Mouse (Mus musculus) heart, postnatal 0 days (tissue): ENCODE results near the gene Ccdc172. TPM values are rescaled to one million over a fixed set of nuclear protein-coding genes. Genes with fewer than 3 reads are reported as not detected.

ENCODE experiments used
- ATAC-seq: fragments of 200-750 bp; cut with Nextera tagmentation; 2 replicates; pipeline ENCODE4 v1.8.0; 2017; ENCODE audit warnings: low read depth, moderate number of reproducible peaks, moderate library complexity; ENCODE audit not compliant: insufficient read depth
- DNase-seq: peaks from one replicate; pipeline ENCODE4 v3.0.0-alpha.2; 2016; ENCODE audit warnings: low spot score
- H3K27ac ChIP-seq: fragments of 300-500 bp; sonication (generic); 2 replicates; pipeline ENCODE4 v1.5.1; 2014; ENCODE audit warnings: low read depth, mild to moderate bottlenecking
- H3K27me3 ChIP-seq: fragments of 300-500 bp; sonication (generic); 2 replicates; pipeline ENCODE4 v1.6.1; 2014; ENCODE audit warnings: low read length, mixed read lengths; ENCODE audit not compliant: control insufficient read depth, insufficient read depth
- H3K36me3 ChIP-seq: fragments of 300-500 bp; sonication (generic); replicated peaks from 2 replicates; pipeline ENCODE4 v1.6.1; 2014; ENCODE audit warnings: low read length, mixed read lengths; ENCODE audit not compliant: control insufficient read depth, insufficient read depth
- H3K4me1 ChIP-seq: fragments of 300-500 bp; sonication (generic); 2 replicates; pipeline ENCODE4 v1.6.1; 2014; ENCODE audit warnings: antibody characterized with exemption; ENCODE audit not compliant: control insufficient read depth, insufficient read depth
- H3K4me2 ChIP-seq: fragments of 300-500 bp; sonication (generic); 2 replicates; pipeline ENCODE4 v1.6.1; 2014; ENCODE audit warnings: low read depth, mild to moderate bottlenecking, low read length, moderate library complexity
- H3K4me3 ChIP-seq: fragments of 300-500 bp; sonication (generic); 2 replicates; pipeline ENCODE4 v1.5.1; 2014; ENCODE audit warnings: low read depth, low read length
- H3K9ac ChIP-seq: fragments of 300-500 bp; sonication (generic); replicated peaks from 2 replicates; pipeline ENCODE4 v1.6.1; 2014; ENCODE audit warnings: low read depth, low read length, mixed read lengths
- H3K9me3 ChIP-seq: fragments of 300-500 bp; sonication (generic); replicated peaks from 2 replicates; pipeline ENCODE4 v1.6.1; 2016; ENCODE audit warnings: low read length; ENCODE audit not compliant: control insufficient read depth
- CTCF ChIP-seq: IDR thresholded peaks from 2 replicates; pipeline ENCODE4 v1.5.1; 2016; ENCODE audit warnings: antibody characterized with exemption, control low read depth, low read depth
- EP300 ChIP-seq: IDR thresholded peaks from 2 replicates; pipeline ENCODE4 v1.6.1; 2016; ENCODE audit warnings: antibody characterized with exemption, low read depth
- WGBS: fragments of 180-500 bp; shearing (Covaris S2); extraction: QIAGEN DNeasy Blood & Tissue Kit; methylation state at CpG from one replicate; pipeline ENCODE4 v1.1.7; 2014; 5-methylcytosine and 5-hydroxymethylcytosine counted together
- polyA plus RNA-seq: library from polyadenylated mRNA; unstranded; fragments of >200 nt; fragmentation: Nextera tagmentation; extraction: Ambion mirVana; gene quantifications from 2 replicates; pipeline ENCODE4 v1.2.1, GENCODE M21; 2015
- total RNA-seq: library from RNA; depleted of rRNA; stranded (reverse); fragments of >200 nt; gene quantifications from 2 replicates; pipeline ENCODE4 v1.2.3, GENCODE M21; 2014; ENCODE audit warnings: low replicate concordance

Gene Ccdc172
- total and polyA plus RNA-seq, 2 experiments from 2014 or later: not detected

GRCm38 (mm10) chr19:58550916-58551315 lies 39.1 kb downstream of the Ccdc172 start:
- ATAC-seq: no peak
- DNase-seq: no peak
- no peaks in the 10 kb centered on the region for H3K36me3 ChIP-seq
- H3K27me3 ChIP-seq: no peaks in the 10 kb centered on the region
- no peak overlapping the region for H3K4me2 ChIP-seq
- WGBS: 88% methylated on average over 3 of the region's 3 CpGs
- no peaks in the 10 kb centered on the region for H3K4me1 ChIP-seq
- no peak for TF ChIP-seq EP300
- TF ChIP-seq CTCF: no peak
- H3K4me3 ChIP-seq: no peak overlapping the region
- no peak overlapping the region for H3K27ac ChIP-seq
- no peaks in the 10 kb centered on the region for H3K9me3 ChIP-seq
- no peak overlapping the region for H3K9ac ChIP-seq

- H3K4me1 ChIP-seq: no peaks in the 10 kb centered on the region
- H3K27ac ChIP-seq: no peak overlapping the region
- no peaks in the 10 kb centered on the region for H3K9me3 ChIP-seq
- no peaks in the 10 kb centered on the region for H3K27me3 ChIP-seq
- H3K4me2 ChIP-seq: no peak overlapping the region
- no peaks in the 10 kb centered on the region for H3K36me3 ChIP-seq
- DNase-seq: no peak
- 89% methylated on average over 2 of the region's 2 CpGs for WGBS
- H3K4me3 ChIP-seq: no peak overlapping the region
- TF ChIP-seq EP300 (no peak), CTCF (no peak)
- no peak for ATAC-seq
- H3K9ac ChIP-seq: no peak overlapping the region
These were observed 43.2 kb downstream of the Ccdc172 start for GRCm38 (mm10) chr19:58554974-58555373.

GRCm38 (mm10) chr19:58558352-58558751 lies 46.6 kb downstream of the Ccdc172 start:
- H3K27ac ChIP-seq: no peak overlapping the region
- H3K4me2 ChIP-seq: no peak overlapping the region
- no peaks in the 10 kb centered on the region for H3K9me3 ChIP-seq
- no peaks in the 10 kb centered on the region for H3K4me1 ChIP-seq
- no peaks in the 10 kb centered on the region for H3K36me3 ChIP-seq
- no peak overlapping the region for H3K9ac ChIP-seq
- ATAC-seq (no peak), DNase-seq (peak; percentile 27)
- 36% methylated on average over 5 of the region's 5 CpGs for WGBS
- TF ChIP-seq CTCF (peak; percentile 50), EP300 (no peak)
- no peak overlapping the region for H3K4me3 ChIP-seq
- no peaks in the 10 kb centered on the region for H3K27me3 ChIP-seq

DNA sequence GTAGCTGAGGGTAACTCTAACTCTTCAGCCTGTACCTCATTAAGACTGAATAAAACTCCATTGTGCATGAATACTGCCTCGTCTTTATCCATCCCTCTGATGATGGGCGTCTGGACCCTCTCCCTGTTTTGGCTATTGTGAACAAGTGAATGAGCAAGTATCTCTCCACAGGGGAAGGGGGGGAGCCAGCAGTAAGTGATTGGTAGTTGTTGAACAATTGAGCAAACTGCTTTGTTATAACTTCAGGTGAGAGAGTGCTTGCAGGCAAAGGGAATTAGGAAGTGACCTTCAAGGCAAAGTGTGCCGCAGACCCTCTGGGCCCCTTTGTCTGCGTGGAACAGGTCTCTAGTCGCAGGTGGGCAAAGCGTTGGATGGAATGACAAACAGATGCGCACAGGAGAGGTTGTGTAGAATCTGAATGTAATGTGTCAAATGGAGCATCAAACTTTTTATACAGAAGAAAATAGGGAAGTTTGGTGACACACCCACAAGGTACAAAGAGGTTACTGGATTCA lies 50.6 kb downstream of the Ccdc172 start:
- ATAC-seq (no peak), DNase-seq (no peak)
- H3K9me3 ChIP-seq: no peaks in the 10 kb centered on the region
- H3K4me1 ChIP-seq: no peaks in the 10 kb centered on the region
- TF ChIP-seq EP300: no peak
- TF ChIP-seq CTCF: no peak
- no peak overlapping the region for H3K4me3 ChIP-seq
- H3K9ac ChIP-seq: no peak overlapping the region
- WGBS: 87% methylated on average over 7 of the region's 7 CpGs
- no peaks in the 10 kb centered on the region for H3K27me3 ChIP-seq
- H3K27ac ChIP-seq: no peak overlapping the region
- no peaks in the 10 kb centered on the region for H3K36me3 ChIP-seq
- no peak overlapping the region for H3K4me2 ChIP-seq

GRCm38 (mm10) chr19:58571566-58571965 lies 59.8 kb downstream of the Ccdc172 start:
- no peak for ATAC-seq

DNA sequence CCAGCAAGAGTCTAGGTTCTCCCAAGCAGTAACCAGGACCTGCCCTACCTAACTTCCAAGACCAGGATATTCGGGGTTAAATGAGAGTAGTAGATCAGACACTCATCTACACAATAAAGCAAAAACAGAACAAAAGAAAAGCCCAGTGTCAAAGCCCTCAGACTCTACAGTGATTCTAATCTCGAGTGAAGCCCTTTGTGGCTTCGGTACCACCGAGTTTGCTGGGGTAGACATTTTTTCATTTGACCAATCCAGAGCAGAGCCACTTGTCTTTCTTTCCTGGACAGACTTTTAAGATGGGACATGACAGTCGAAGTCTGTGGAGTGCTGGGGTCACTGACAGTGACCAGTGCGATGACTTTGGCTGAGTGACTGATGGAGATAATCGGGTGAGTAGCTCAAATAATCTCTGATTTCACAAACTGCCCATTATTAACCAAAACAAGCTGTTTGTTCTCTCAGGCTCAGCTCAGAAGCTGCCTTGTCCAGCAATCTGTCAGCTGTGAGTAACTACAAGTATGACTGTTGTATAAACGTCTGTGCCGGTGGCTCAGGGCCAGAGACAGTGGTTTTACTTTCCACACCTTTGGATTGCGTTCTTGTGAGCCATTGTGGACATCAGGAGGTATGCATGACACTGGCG lies 60.8 kb downstream of the Ccdc172 start:
- ATAC-seq (no peak), DNase-seq (no peak)
- no peaks in the 10 kb centered on the region for H3K4me1 ChIP-seq
- no peak overlapping the region for H3K4me2 ChIP-seq
- no peaks in the 10 kb centered on the region for H3K9me3 ChIP-seq
- H3K27me3 ChIP-seq: no peaks in the 10 kb centered on the region
- no peak overlapping the region for H3K9ac ChIP-seq
- no peak overlapping the region for H3K4me3 ChIP-seq
- 41% methylated on average over 11 of the region's 11 CpGs for WGBS
- H3K36me3 ChIP-seq: no peaks in the 10 kb centered on the region
- no peak overlapping the region for H3K27ac ChIP-seq
- TF ChIP-seq CTCF (no peak), EP300 (no peak)

More at GRCm38 (mm10) chr19:58571566-58571965, 59.8 kb downstream of the Ccdc172 start:
- Histone ChIP-seq H3K27ac (no peak overlapping the region), H3K9ac (no peak overlapping the region), H3K27me3 (no peaks in the 10 kb centered on the region), H3K4me1 (no peaks in the 10 kb centered on the region), H3K4me3 (no peak overlapping the region), H3K36me3 (no peaks in the 10 kb centered on the region), H3K9me3 (no peaks in the 10 kb centered on the region), H3K4me2 (no peak overlapping the region)
- no peak for DNase-seq
- TF ChIP-seq EP300: no peak
- no peak for TF ChIP-seq CTCF
- 70% methylated on average over 2 of the region's 2 CpGs for WGBS
